Mouse (Mus musculus): ENCODE data around the gene Mrpl32.
A peak's percentile ranks its signal among the peaks of the same experiment; 100 is the strongest.

- TF ChIP-seq POLR2A (IDR thresholded peaks at IDR 0.05; ENCODE audit: borderline replicate concordance, insufficient read depth, low read length) (peak; percentile 87), CTCF (IDR thresholded peaks at IDR 0.05; ENCODE audit: borderline replicate concordance, insufficient read depth, low read depth, low read length) (no peak)
These were observed 17.0 kb upstream of the Mrpl32 start, which contains the start of gene AW209491 for GRCm38 (mm10) chr13:14629726-14630641.
